21 mouse cellular contexts compared by ENCODE assay signal in the genomic region with DNA sequence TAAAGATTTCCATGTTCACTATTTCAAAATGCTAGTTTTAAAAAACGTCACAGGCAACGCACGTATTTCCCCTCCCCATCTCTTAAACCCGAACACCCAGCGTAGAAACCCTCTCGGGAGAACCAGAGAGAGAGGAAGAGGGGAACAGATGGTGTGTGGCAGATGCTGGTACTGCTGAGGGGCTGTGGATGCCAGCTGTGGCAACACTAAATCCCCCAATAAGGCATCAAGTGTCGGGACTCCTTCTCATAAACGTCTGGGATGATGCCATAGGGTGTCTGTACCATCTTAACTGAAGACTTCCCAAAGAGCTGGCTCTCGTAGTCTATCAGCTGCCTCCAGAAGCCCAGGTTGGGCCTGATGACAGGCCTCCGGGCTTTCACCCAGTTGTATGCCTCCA. TPM values are rescaled to one million over a fixed set of nuclear protein-coding genes. Genes with fewer than 3 reads are reported as not detected.
DNase-seq lines count a peak whose midpoint lies in the region; ATAC-seq and TF ChIP-seq lines count a peak whose summit lies in the region.
"Had no signal": no experiment of that assay in that cellular context is flagged by ENCODE, and none has a peak within 500 bp of the region (broad histone marks: within the 10 kb centered on the region; RNA-seq: fewer than 3 reads in every experiment).

No protein-coding gene starts in this region.

- H3K9ac ChIP-seq in stomach, embryonic 15.5 days, result no peak overlapping the region
- no peak overlapping the region for H3K9ac ChIP-seq in stomach, postnatal 0 days (ENCODE audit: low read length)
- no peak overlapping the region for H3K9ac ChIP-seq in forebrain, embryonic 15.5 days (replicated peaks)
- H3K9ac ChIP-seq: embryonic facial prominence, embryonic 12.5 days; heart, embryonic 12.5 days; intestine, embryonic 15.5 days; limb, embryonic 12.5 days; liver, embryonic 14.5 days; midbrain, embryonic 12.5 days had no signal

- no peak overlapping the region for H3K4me2 ChIP-seq in stomach, embryonic 15.5 days
- no peak overlapping the region for H3K4me2 ChIP-seq in stomach, postnatal 0 days (replicated peaks; ENCODE audit: low read depth)
- H3K4me2 ChIP-seq in forebrain, embryonic 15.5 days (replicated peaks), result no peak overlapping the region
- H3K4me2 ChIP-seq: embryonic facial prominence, embryonic 12.5 days; heart, embryonic 12.5 days; intestine, embryonic 15.5 days; limb, embryonic 12.5 days; midbrain, embryonic 12.5 days had no signal

- WGBS in stomach, embryonic 15.5 days, result 78% methylated on average over 10 of the region's 10 CpGs
- WGBS in stomach, postnatal 0 days, result 77% methylated on average over 10 of the region's 10 CpGs
- whole genome bisulfite sequencing in forebrain, embryonic 15.5 days, result 54% methylated on average over 10 of the region's 10 CpGs

- H3K4me1 ChIP-seq in stomach, embryonic 15.5 days, result 0 out of 2 replicates have a peak, but pooled peaks cover 2% of the 10 kb centered on the region
- H3K4me1 ChIP-seq in stomach, postnatal 0 days (replicated peaks; ENCODE audit: control insufficient read depth, insufficient read depth), result no peaks in the 10 kb centered on the region
- H3K4me1 ChIP-seq in forebrain, embryonic 15.5 days, result peaks cover 44% of the 10 kb centered on the region

- no peaks in the 10 kb centered on the region for H3K9me3 ChIP-seq in stomach, embryonic 15.5 days
- H3K9me3 ChIP-seq in stomach, postnatal 0 days (ENCODE audit: control insufficient read depth, low read length), result no peaks in the 10 kb centered on the region
- H3K9me3 ChIP-seq in forebrain, embryonic 15.5 days, result no peaks in the 10 kb centered on the region
- H3K9me3 ChIP-seq: embryonic facial prominence, embryonic 12.5 days; heart, embryonic 12.5 days; intestine, embryonic 15.5 days; limb, embryonic 12.5 days; midbrain, embryonic 12.5 days had no signal

- H3K36me3 ChIP-seq in stomach, embryonic 15.5 days, result no peaks in the 10 kb centered on the region
- no peaks in the 10 kb centered on the region for H3K36me3 ChIP-seq in stomach, postnatal 0 days (ENCODE audit: control insufficient read depth, insufficient read depth, low read length)
- no peaks in the 10 kb centered on the region for H3K36me3 ChIP-seq in forebrain, embryonic 15.5 days
- H3K36me3 ChIP-seq: embryonic facial prominence, embryonic 12.5 days; heart, embryonic 12.5 days; intestine, embryonic 15.5 days; limb, embryonic 12.5 days; midbrain, embryonic 12.5 days had no signal

- TF ChIP-seq CTCF in stomach, postnatal 0 days (IDR thresholded peaks at IDR 0.05; ENCODE audit: low read depth), result no peak

- ATAC-seq in stomach, embryonic 15.5 days (ENCODE audit: insufficient read depth, low FRiP score, low read depth), result no peak
- no peak for ATAC-seq in stomach, postnatal 0 days (ENCODE audit: low FRiP score, low TSS enrichment)
- ATAC-seq in forebrain, embryonic 15.5 days (replicated peaks), result peak; percentile 46
- ATAC-seq: CD4-positive, CD25-positive, alpha-beta regulatory T cell, adult 4 months; intestine, embryonic 15.5 days had no signal

- peak; percentile 35 for DNase-seq in layer of hippocampus, adult 9-11 months
- DNase-seq in layer of hippocampus, postnatal 10 days (ENCODE audit: low spot score in 2 of 2), result no peak
- no peak for DNase-seq in stomach, postnatal 0 days (ENCODE audit: low spot score)
- DNase-seq in retina, postnatal 1 day, result peak; percentile 53
- DNase-seq in MN1 (ENCODE audit: low spot score), result no peak
- DNase-seq in ovary, postnatal 36 days (ENCODE audit: low spot score), result no peak
- DNase-seq: adrenal gland, postnatal 25 days; cerebellum, postnatal 36 days; gastrocnemius, postnatal 25 days; heart, postnatal 36 days; lung, postnatal 14 days had no signal

- H3K27me3 ChIP-seq in stomach, embryonic 15.5 days (replicated peaks), result no peaks in the 10 kb centered on the region
- H3K27me3 ChIP-seq in stomach, postnatal 0 days (ENCODE audit: control insufficient read depth, insufficient read depth, low read length), result no peaks in the 10 kb centered on the region
- no peaks in the 10 kb centered on the region for H3K27me3 ChIP-seq in forebrain, embryonic 15.5 days
- H3K27me3 ChIP-seq: embryonic facial prominence, embryonic 12.5 days; intestine, embryonic 15.5 days; limb, embryonic 12.5 days had no signal

- TF ChIP-seq EP300 in stomach, postnatal 0 days (optimal IDR thresholded peaks at IDR 0.05), result no peak

- peak overlapping the region; percentile 44 for H3K27ac ChIP-seq in stomach, embryonic 15.5 days
- no peak overlapping the region for H3K27ac ChIP-seq in stomach, postnatal 0 days (replicated peaks)
- peak overlapping the region; percentile 63 for H3K27ac ChIP-seq in forebrain, embryonic 15.5 days (replicated peaks)
- H3K27ac ChIP-seq: intestine, embryonic 15.5 days; kidney, postnatal 0 days; limb, embryonic 12.5 days; liver, embryonic 14.5 days; midbrain, embryonic 12.5 days had no signal

- no peak overlapping the region for H3K4me3 ChIP-seq in stomach, embryonic 15.5 days (replicated peaks)
- H3K4me3 ChIP-seq in stomach, postnatal 0 days (ENCODE audit: low read depth, low read length), result no peak overlapping the region
- no peak overlapping the region for H3K4me3 ChIP-seq in forebrain, embryonic 15.5 days
- H3K4me3 ChIP-seq: embryonic facial prominence, embryonic 12.5 days; heart, embryonic 12.5 days; intestine, embryonic 15.5 days; limb, embryonic 12.5 days; midbrain, embryonic 12.5 days had no signal

RNA-seq across cellular contexts. Expression of a gene that starts 20.6 kb away (rescaled TPM):
- 10 to 100 TPM; 15.9 to 17.3 TPM for total RNA-seq in layer of hippocampus, postnatal 10 days (2021)
- polyA plus RNA-seq in stomach, embryonic 15.5 days (2015; fragmentation: Nextera tagmentation; extraction: Ambion mirVana), result 13.5 and 19.5 TPM in 2 replicates
- polyA plus RNA-seq in stomach, postnatal 0 days (2015; fragmentation: Nextera tagmentation; extraction: Ambion mirVana), result 118 and 130 TPM in 2 replicates
- polyA plus RNA-seq in forebrain, embryonic 15.5 days (2015; fragmentation: Nextera tagmentation; extraction: Ambion mirVana), result 31.7 and 33.2 TPM in 2 replicates

Comparison
In these comparisons a context has a peak if more than half of its experiments do, and no peak if none do; other contexts are left out.
1. DNase-seq: peak in layer of hippocampus, adult 9-11 months (single experiment) and retina, postnatal 1 day (single experiment); none in layer of hippocampus, postnatal 10 days (0 of 2), stomach, postnatal 0 days (single experiment), MN1 (single experiment) and ovary, postnatal 36 days (single experiment).